Mouse (Mus musculus): ENCODE data around the gene Dnah8.

Gene Dnah8

GRCm38 (mm10) chr17:30892086-30892485 lies 267.9 kb downstream of the Dnah8 start:
- DNase-seq, result no peak

GRCm38 (mm10) chr17:30892730-30893129 lies 268.6 kb downstream of the Dnah8 start:
- no peak for DNase-seq

GRCm38 (mm10) chr17:30897075-30897474 lies 272.9 kb downstream of the Dnah8 start:
- no peak for DNase-seq

- DNase-seq, result no peak
Measured at GRCm38 (mm10) chr17:30901627-30902026, 277.5 kb downstream of the Dnah8 start, which contains the start of gene Glp1r. Gene Glp1r (plus strand): TSS chr17:30901817.

GRCm38 (mm10) chr17:30904096-30904495 lies 279.9 kb downstream of the Dnah8 start:
- no peak for DNase-seq

- no peak for DNase-seq
Measured at GRCm38 (mm10) chr17:30907577-30907976, 283.4 kb downstream of the Dnah8 start.

GRCm38 (mm10) chr17:30910866-30911731 lies 286.9 kb downstream of the Dnah8 start:
- DNase-seq, result no peak

- DNase-seq, result no peak
Measured at GRCm38 (mm10) chr17:30911732-30912088, 287.6 kb downstream of the Dnah8 start.

GRCm38 (mm10) chr17:30912536-30912935 lies 288.4 kb downstream of the Dnah8 start:
- DNase-seq, result no peak

GRCm38 (mm10) chr17:30914264-30914663 lies 290.1 kb downstream of the Dnah8 start:
- DNase-seq, result no peak

GRCm38 (mm10) chr17:30923566-30923965 lies 299.4 kb downstream of the Dnah8 start:
- no peak for DNase-seq

Measured in cerebellum, adult 8-10 months (tissue).